17 mouse cellular contexts compared by ENCODE assay signal in genomic region chr16:50329684-50330083, GRCm38 (mm10).
"Had no signal": no experiment of that assay in that cellular context is flagged by ENCODE, and none has a peak within 500 bp of the region (broad histone marks: within the 10 kb centered on the region; RNA-seq: fewer than 3 reads in every experiment).

No protein-coding gene starts in this region.

- DNase-seq: retina, postnatal 1 day; right cerebral cortex, adult 18-20 months; right cerebral cortex, postnatal 14 days; right cerebral cortex, postnatal 25 days; right cerebral cortex, postnatal 4 days; spleen, adult 18-20 months; thymus, adult 18-20 months; thymus, adult 2 months; thymus, postnatal 14 days; thymus, postnatal 25 days; thymus, postnatal 36 days; thymus, postnatal 4 days had no signal

- H3K9me3 ChIP-seq: neural tube, embryonic 12.5 days; neural tube, embryonic 13.5 days; neural tube, embryonic 15.5 days; stomach, embryonic 15.5 days had no signal

- H3K9ac ChIP-seq: neural tube, embryonic 12.5 days; neural tube, embryonic 13.5 days; neural tube, embryonic 15.5 days; stomach, embryonic 15.5 days had no signal

- H3K4me1 ChIP-seq: neural tube, embryonic 12.5 days; neural tube, embryonic 13.5 days; neural tube, embryonic 15.5 days; stomach, embryonic 15.5 days had no signal

- H3K36me3 ChIP-seq: neural tube, embryonic 12.5 days; neural tube, embryonic 13.5 days; neural tube, embryonic 15.5 days; stomach, embryonic 15.5 days had no signal

- H3K4me3 ChIP-seq: neural tube, embryonic 12.5 days; neural tube, embryonic 13.5 days; neural tube, embryonic 15.5 days; stomach, embryonic 15.5 days had no signal

- H3K27ac ChIP-seq: neural tube, embryonic 12.5 days; neural tube, embryonic 13.5 days; neural tube, embryonic 15.5 days; stomach, embryonic 15.5 days; stomach, postnatal 0 days had no signal

- H3K27me3 ChIP-seq: neural tube, embryonic 12.5 days; neural tube, embryonic 13.5 days; neural tube, embryonic 15.5 days; stomach, embryonic 15.5 days had no signal

- H3K4me2 ChIP-seq: neural tube, embryonic 12.5 days; neural tube, embryonic 13.5 days; neural tube, embryonic 15.5 days; stomach, embryonic 15.5 days had no signal
